7 mouse cellular contexts compared by ENCODE assay signal in genomic region chr2:119237871-119238220, GRCm38 (mm10). TPM values are rescaled to one million over a fixed set of nuclear protein-coding genes. Genes with fewer than 3 reads are reported as not detected.
A peak's percentile ranks its signal among the peaks of the same experiment; 100 is the strongest.
DNase-seq lines count a peak whose midpoint lies in the region; ATAC-seq and TF ChIP-seq lines count a peak whose summit lies in the region.

No protein-coding gene starts in this region.

- peak; percentile 39 for ATAC-seq in lung, postnatal 0 days
- ATAC-seq in hindbrain, embryonic 11.5 days (ENCODE audit: low FRiP score), result no peak

- H3K27ac ChIP-seq in lung, postnatal 0 days (ENCODE audit: low read length), result peak overlapping the region; percentile 88
- H3K27ac ChIP-seq in hindbrain, embryonic 11.5 days (ENCODE audit: low read depth, low read length), result no peak overlapping the region
- H3K27ac ChIP-seq in midbrain, embryonic 10.5 days (replicated peaks), result no peak overlapping the region; the same call in 1 of the 2 replicates

- H3K4me3 ChIP-seq in lung, postnatal 0 days (ENCODE audit: low read depth, low read length), result peak overlapping the region; percentile 53
- H3K4me3 ChIP-seq in hindbrain, embryonic 11.5 days (ENCODE audit: low read depth, low read length), result peak overlapping the region; percentile 38
- peak overlapping the region; percentile 57 for H3K4me3 ChIP-seq in midbrain, embryonic 10.5 days

- TF ChIP-seq EP300 in lung, postnatal 0 days (IDR thresholded peaks at IDR 0.05), result no peak

- H3K9ac ChIP-seq in lung, postnatal 0 days (replicated peaks; ENCODE audit: low read depth), result peak overlapping the region; percentile 56
- 0 out of 2 replicates have a peak overlapping the region, but pooled peaks have one; percentile 19 for H3K9ac ChIP-seq in hindbrain, embryonic 11.5 days (ENCODE audit: low read depth, low read length)

- H3K4me1 ChIP-seq in lung, postnatal 0 days (ENCODE audit: insufficient read depth, low read depth, low read length), result no peaks in the 10 kb centered on the region; the same call in none of the 2 replicates
- H3K4me1 ChIP-seq in hindbrain, embryonic 11.5 days (replicated peaks; ENCODE audit: control insufficient read depth, insufficient read depth, low read length), result peaks cover 4% of the 10 kb centered on the region; the same call in 1 of the 2 replicates
- H3K4me1 ChIP-seq in midbrain, embryonic 10.5 days, result peaks cover 15% of the 10 kb centered on the region

- peak overlapping the region; percentile 72 for H3K4me2 ChIP-seq in lung, postnatal 0 days (replicated peaks; ENCODE audit: low read depth, low read length)
- H3K4me2 ChIP-seq in hindbrain, embryonic 11.5 days (replicated peaks; ENCODE audit: low read depth, low read length), result peak overlapping the region; percentile 59

- peak; percentile 24 for DNase-seq in lung, postnatal 0 days (ENCODE audit: low spot score)
- no peak for DNase-seq in lung, adult 18-20 months
- DNase-seq in embryo, embryonic 10.5 days (ENCODE audit: low spot score), result peak; percentile 14
- DNase-seq in hindbrain, embryonic 11.5 days (ENCODE audit: low spot score), result no peak
- peak; percentile 41 for DNase-seq in midbrain, embryonic 10.5 days (ENCODE audit: low spot score)
- no peak for DNase-seq in gastrocnemius, postnatal 4 days (ENCODE audit: low spot score in 2 of 2)
- DNase-seq in urinary bladder, postnatal 36 days (ENCODE audit: low spot score in 2 of 2), result no peak

- no peaks in the 10 kb centered on the region for H3K36me3 ChIP-seq in lung, postnatal 0 days (ENCODE audit: insufficient read depth, low read length)
- H3K36me3 ChIP-seq in hindbrain, embryonic 11.5 days (ENCODE audit: control insufficient read depth, insufficient read depth, low read length), result no peaks in the 10 kb centered on the region
- no peaks in the 10 kb centered on the region for H3K36me3 ChIP-seq in midbrain, embryonic 10.5 days

- no peak for TF ChIP-seq CTCF in lung, postnatal 0 days (IDR thresholded peaks at IDR 0.05)

- peaks cover 18% of the 10 kb centered on the region; the same call in 1 of the 2 replicates for H3K27me3 ChIP-seq in lung, postnatal 0 days (replicated peaks; ENCODE audit: insufficient read depth, low read length)
- H3K27me3 ChIP-seq in hindbrain, embryonic 11.5 days (ENCODE audit: control insufficient read depth, insufficient read depth, low read length), result peaks cover 43% of the 10 kb centered on the region
- peaks cover 77% of the 10 kb centered on the region for H3K27me3 ChIP-seq in midbrain, embryonic 10.5 days (ENCODE audit: low read depth, poor library complexity, severe bottlenecking)

- H3K9me3 ChIP-seq in lung, postnatal 0 days (ENCODE audit: low read length), result no peaks in the 10 kb centered on the region
- no peaks in the 10 kb centered on the region for H3K9me3 ChIP-seq in hindbrain, embryonic 11.5 days (ENCODE audit: control insufficient read depth, low read length)
- no peaks in the 10 kb centered on the region for H3K9me3 ChIP-seq in midbrain, embryonic 10.5 days (replicated peaks)

- WGBS in lung, postnatal 0 days, result 4% methylated on average over 30 of the region's 31 CpGs
- 2% methylated on average over 27 of the region's 31 CpGs for WGBS in hindbrain, embryonic 11.5 days
- 1% methylated on average over 31 of the region's 31 CpGs for WGBS in midbrain, embryonic 10.5 days

RNA-seq across cellular contexts. Expression of gene Spint1, which starts 0.7 kb away (rescaled TPM):
- 53.7 and 54.8 TPM in 2 replicates for polyA plus RNA-seq in lung, postnatal 0 days (2015; fragmentation: Nextera tagmentation; extraction: Ambion mirVana)
- 4.1 and 4.6 TPM in 2 replicates for polyA plus RNA-seq in hindbrain, embryonic 11.5 days (2014; fragmentation: Nextera tagmentation; extraction: Ambion mirVana)
- 1.9 and 2.4 TPM in 2 replicates for polyA plus RNA-seq in midbrain, embryonic 10.5 days (2016; fragmentation: Nextera tagmentation; extraction: Ambion mirVana)
- under 1 TPM in 1 of 2 experiments, not detected in 1; 0.15 TPM for total RNA-seq in gastrocnemius, postnatal 4 days (2021)

RNA-seq across cellular contexts. Expression of gene Ppp1r14d, which starts 8.1 kb away (rescaled TPM):
- 2.1 and 2.2 TPM in 2 replicates for polyA plus RNA-seq in lung, postnatal 0 days (2015; fragmentation: Nextera tagmentation; extraction: Ambion mirVana)
- polyA plus RNA-seq in hindbrain, embryonic 11.5 days (2014; fragmentation: Nextera tagmentation; extraction: Ambion mirVana), result 0.23 TPM in 1 of 2 replicates, not detected in the other
- not detected in 2 replicates for polyA plus RNA-seq in midbrain, embryonic 10.5 days (2016; fragmentation: Nextera tagmentation; extraction: Ambion mirVana)
- total RNA-seq in gastrocnemius, postnatal 4 days (2021), result not detected

RNA-seq across cellular contexts. Expression of gene Dnajc17, which starts 29.3 kb away (rescaled TPM):
- 11.8 and 13.2 TPM in 2 replicates for polyA plus RNA-seq in lung, postnatal 0 days (2015; fragmentation: Nextera tagmentation; extraction: Ambion mirVana)
- polyA plus RNA-seq in hindbrain, embryonic 11.5 days (2014; fragmentation: Nextera tagmentation; extraction: Ambion mirVana), result 22.0 and 22.2 TPM in 2 replicates
- polyA plus RNA-seq in midbrain, embryonic 10.5 days (2016; fragmentation: Nextera tagmentation; extraction: Ambion mirVana), result 24.5 and 26.2 TPM in 2 replicates
- 10 to 100 TPM; 16.7 to 17.2 TPM for total RNA-seq in gastrocnemius, postnatal 4 days (2021)

RNA-seq across cellular contexts. Expression of gene Zfyve19, which starts 29.4 kb away (rescaled TPM):
- 32.0 TPM in 2 replicates for polyA plus RNA-seq in lung, postnatal 0 days (2015; fragmentation: Nextera tagmentation; extraction: Ambion mirVana)
- 42.9 and 46.2 TPM in 2 replicates for polyA plus RNA-seq in hindbrain, embryonic 11.5 days (2014; fragmentation: Nextera tagmentation; extraction: Ambion mirVana)
- polyA plus RNA-seq in midbrain, embryonic 10.5 days (2016; fragmentation: Nextera tagmentation; extraction: Ambion mirVana), result 56.1 and 57.4 TPM in 2 replicates
- 10 to 100 TPM; 24.6 to 25.9 TPM for total RNA-seq in gastrocnemius, postnatal 4 days (2021)

RNA-seq across cellular contexts. Expression of gene Rhov, which starts 33.2 kb away (rescaled TPM):
- 3.0 and 3.1 TPM in 2 replicates for polyA plus RNA-seq in lung, postnatal 0 days (2015; fragmentation: Nextera tagmentation; extraction: Ambion mirVana)
- polyA plus RNA-seq in hindbrain, embryonic 11.5 days (2014; fragmentation: Nextera tagmentation; extraction: Ambion mirVana), result 3.1 and 3.5 TPM in 2 replicates
- polyA plus RNA-seq in midbrain, embryonic 10.5 days (2016; fragmentation: Nextera tagmentation; extraction: Ambion mirVana), result 0.83 and 1.9 TPM in 2 replicates
- under 1 TPM in 1 of 2 experiments, not detected in 1; 0.16 TPM for total RNA-seq in gastrocnemius, postnatal 4 days (2021)

Comparison
In these comparisons a context has a peak if more than half of its experiments do, and no peak if none do; other contexts are left out.
1. DNase-seq: peak in lung, postnatal 0 days (single experiment), embryo, embryonic 10.5 days (single experiment) and midbrain, embryonic 10.5 days (single experiment); none in lung, adult 18-20 months (0 of 2), hindbrain, embryonic 11.5 days (single experiment), gastrocnemius, postnatal 4 days (0 of 2) and urinary bladder, postnatal 36 days (0 of 2).
2. Peak in every context shown above with its lines, with median percentiles within 50 percentile points of each other: H3K4me3 ChIP-seq.